Mouse (Mus musculus) spleen, adult 2 months (tissue): ENCODE data around the gene Phactr1.

Experiments
- CTCF ChIP-seq: fragments of 200-500 bp; IDR thresholded peaks from 2 replicates; pipeline ENCODE4 v1.5.1; 2011; ENCODE audit warnings: mild to moderate bottlenecking, inconsistent platforms; ENCODE audit not compliant: insufficient read depth, insufficient read length, insufficient replicate concordance; ENCODE audit errors: extremely low read depth
- POLR2A ChIP-seq: fragments of 200-500 bp; IDR thresholded peaks from 2 replicates; pipeline ENCODE4 v1.6.1; 2011; ENCODE audit warnings: low read depth, low read length, inconsistent platforms

- TF ChIP-seq CTCF (no peak), POLR2A (no peak)
Measured at GRCm38 (mm10) chr13:43130161-43130560, 449.7 kb downstream of the Phactr1 start.
